Mouse (Mus musculus): ENCODE data around the gene Lin7c. TPM values are rescaled to one million over a fixed set of nuclear protein-coding genes. Genes with fewer than 3 reads are reported as not detected.
A peak's percentile ranks its signal among the peaks of the same experiment; 100 is the strongest.

Lin7c gene
- polyA plus RNA-seq, 1 experiment, result 14.4 TPM

DNA sequence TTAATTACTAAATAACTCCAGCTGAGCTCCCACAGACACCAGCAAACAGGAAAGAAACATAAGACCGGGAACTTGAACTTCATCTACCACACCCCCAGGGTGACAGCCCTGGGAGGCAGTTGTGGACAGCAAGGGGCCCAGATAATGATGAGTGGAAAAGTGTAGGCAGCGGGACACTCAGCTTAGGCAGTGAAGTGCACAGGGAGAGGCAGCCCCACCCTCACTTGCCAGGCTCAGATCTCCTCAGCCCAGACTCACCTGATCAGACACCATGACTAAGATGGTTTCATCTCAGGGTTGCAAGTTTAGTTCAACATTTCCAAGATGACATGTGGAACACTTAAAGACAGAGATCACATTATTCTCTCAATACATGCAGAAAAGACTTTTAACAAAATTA is 18.5 kb downstream of the Lin7c start:
- H3K4me3 ChIP-seq (replicated peaks; ENCODE audit: control insufficient read depth, low read depth, low read length), result no peak overlapping the region
- TF ChIP-seq CTCF (IDR thresholded peaks at IDR 0.05; ENCODE audit: control insufficient read depth, insufficient read depth, low read length) (no peak), POLR2A (IDR thresholded peaks at IDR 0.05; ENCODE audit: borderline replicate concordance, control insufficient read depth, low read depth, low read length) (no peak)
- WGBS, result 66% methylated on average over 2 of the region's 2 CpGs

DNA sequence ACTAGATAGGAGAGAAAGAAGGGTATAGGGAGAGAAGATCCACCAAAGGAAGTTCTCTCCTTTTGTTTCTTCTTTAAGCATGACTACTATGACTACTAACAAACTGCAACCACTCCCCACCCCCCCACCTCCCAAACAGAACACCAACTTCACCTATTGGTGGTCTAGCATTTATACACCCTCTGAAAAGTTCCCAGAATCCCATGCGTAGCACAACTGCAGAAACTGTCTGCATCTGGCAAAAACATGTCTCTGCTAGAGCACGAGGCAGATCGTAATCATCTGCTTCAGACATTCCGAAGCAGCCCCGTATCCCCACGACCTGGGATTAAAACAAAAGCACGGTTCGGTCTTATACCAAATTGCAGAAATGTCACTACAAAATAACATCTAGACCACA is 21.6 kb downstream of the Lin7c start:
- Histone ChIP-seq H3K4me3 (replicated peaks; ENCODE audit: control insufficient read depth, low read depth, low read length) (no peak overlapping the region), H3K27ac (ENCODE audit: control insufficient read depth, insufficient read depth, low read depth, low read length, poor library complexity) (no peak overlapping the region), H3K4me1 (ENCODE audit: control insufficient read depth, insufficient read depth, low read length) (no peaks in the 10 kb centered on the region; the same call in 1 of the 2 replicates)
- 90% methylated on average over 8 of the region's 8 CpGs for WGBS
- TF ChIP-seq CTCF (IDR thresholded peaks at IDR 0.05; ENCODE audit: control insufficient read depth, insufficient read depth, low read length), result no peak
- no peak for TF ChIP-seq POLR2A (IDR thresholded peaks at IDR 0.05; ENCODE audit: borderline replicate concordance, control insufficient read depth, low read depth, low read length)

More for the DNA sequence above, 18.5 kb downstream of the Lin7c start:
- Histone ChIP-seq H3K27ac (ENCODE audit: control insufficient read depth, insufficient read depth, low read depth, low read length, poor library complexity) (no peak overlapping the region), H3K4me1 (ENCODE audit: control insufficient read depth, insufficient read depth, low read length) (no peaks in the 10 kb centered on the region; the same call in 1 of the 2 replicates)

DNA sequence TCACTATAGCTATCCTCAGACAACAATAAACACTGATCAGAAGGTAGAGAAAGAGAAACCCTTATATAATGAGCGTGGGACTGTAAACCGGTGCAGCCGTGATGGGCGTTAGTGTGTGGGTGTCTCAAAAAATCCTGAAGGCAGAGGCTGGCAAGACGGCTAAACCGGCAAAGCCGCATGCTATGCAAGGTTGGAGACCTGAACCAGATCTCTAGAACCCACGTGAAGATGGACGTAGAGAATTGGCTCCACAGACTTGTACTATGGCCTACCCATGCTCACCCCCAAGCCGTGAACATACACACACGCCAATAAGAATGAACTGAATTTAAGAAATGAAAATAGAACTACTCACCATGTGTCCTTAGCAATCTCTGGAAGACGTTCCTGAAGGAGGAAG is 22.1 kb downstream of the Lin7c start:
- Histone ChIP-seq H3K4me3 (replicated peaks; ENCODE audit: control insufficient read depth, low read depth, low read length) (no peak overlapping the region), H3K4me1 (ENCODE audit: control insufficient read depth, insufficient read depth, low read length) (no peaks in the 10 kb centered on the region; the same call in 1 of the 2 replicates), H3K27ac (ENCODE audit: control insufficient read depth, insufficient read depth, low read depth, low read length, poor library complexity) (no peak overlapping the region)
- WGBS, result 70% methylated on average over 12 of the region's 12 CpGs
- TF ChIP-seq CTCF (IDR thresholded peaks at IDR 0.05; ENCODE audit: control insufficient read depth, insufficient read depth, low read length) (no peak), POLR2A (IDR thresholded peaks at IDR 0.05; ENCODE audit: borderline replicate concordance, control insufficient read depth, low read depth, low read length) (no peak)

DNA sequence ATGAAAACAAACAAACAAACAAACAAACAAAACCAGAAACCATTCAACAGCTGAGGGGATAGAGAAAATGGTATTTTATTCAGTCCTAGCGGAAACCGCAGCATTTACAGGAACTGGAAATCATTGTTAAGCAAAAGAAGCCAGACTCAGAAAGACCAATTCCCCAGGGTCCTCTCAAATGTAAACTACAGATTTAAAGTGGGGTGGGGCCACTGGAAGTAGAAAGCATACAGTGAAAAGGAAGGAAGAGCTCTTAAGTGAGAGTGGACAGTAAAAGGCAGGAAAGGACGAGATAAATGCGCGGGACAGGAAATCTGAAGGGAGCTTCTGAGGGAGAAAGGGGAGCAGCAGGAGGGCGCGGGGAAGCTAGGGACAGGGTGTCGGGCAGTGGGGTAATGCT is 22.6 kb downstream of the Lin7c start:
- Histone ChIP-seq H3K27ac (ENCODE audit: control insufficient read depth, insufficient read depth, low read depth, low read length, poor library complexity) (no peak overlapping the region), H3K4me1 (ENCODE audit: control insufficient read depth, insufficient read depth, low read length) (no peaks in the 10 kb centered on the region; the same call in 1 of the 2 replicates), H3K4me3 (replicated peaks; ENCODE audit: control insufficient read depth, low read depth, low read length) (no peak overlapping the region)
- WGBS, result 41% methylated on average over 8 of the region's 8 CpGs
- TF ChIP-seq CTCF (IDR thresholded peaks at IDR 0.05; ENCODE audit: control insufficient read depth, insufficient read depth, low read length), result no peak
- no peak for TF ChIP-seq POLR2A (IDR thresholded peaks at IDR 0.05; ENCODE audit: borderline replicate concordance, control insufficient read depth, low read depth, low read length)

DNA sequence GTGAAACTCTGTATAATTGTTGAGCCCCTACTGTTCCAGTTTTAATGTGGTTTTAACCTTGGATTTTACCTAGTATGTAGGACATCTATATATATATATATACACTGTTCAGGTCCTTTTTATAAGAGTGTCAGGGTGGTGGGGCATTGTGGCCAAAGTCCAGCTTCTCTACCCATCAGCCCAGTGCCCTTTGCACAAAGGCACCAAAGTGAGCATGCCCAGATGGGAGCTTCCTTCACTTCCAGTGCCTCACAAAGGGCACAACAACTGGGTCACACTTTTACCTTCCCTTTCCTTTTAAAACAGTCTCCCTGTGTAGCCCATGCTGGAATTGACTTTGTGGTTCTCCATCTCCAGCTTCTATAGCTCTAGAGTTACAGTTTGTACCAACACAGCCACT is 23.9 kb downstream of the Lin7c start:
- TF ChIP-seq POLR2A (IDR thresholded peaks at IDR 0.05; ENCODE audit: borderline replicate concordance, control insufficient read depth, low read depth, low read length), result no peak
- no peak for TF ChIP-seq CTCF (IDR thresholded peaks at IDR 0.05; ENCODE audit: control insufficient read depth, insufficient read depth, low read length)
- Histone ChIP-seq H3K27ac (ENCODE audit: control insufficient read depth, insufficient read depth, low read depth, low read length, poor library complexity) (no peak overlapping the region), H3K4me1 (ENCODE audit: control insufficient read depth, insufficient read depth, low read length) (no peaks in the 10 kb centered on the region; the same call in 1 of the 2 replicates), H3K4me3 (replicated peaks; ENCODE audit: control insufficient read depth, low read depth, low read length) (no peak overlapping the region)

GRCm38 (mm10) chr2:109916782-109917495 is 26.3 kb downstream of the Lin7c start:
- WGBS, result 23% methylated on average over 11 of the region's 11 CpGs
- no peak for TF ChIP-seq CTCF (IDR thresholded peaks at IDR 0.05; ENCODE audit: control insufficient read depth, insufficient read depth, low read length)
- TF ChIP-seq POLR2A (IDR thresholded peaks at IDR 0.05; ENCODE audit: borderline replicate concordance, control insufficient read depth, low read depth, low read length), result no peak
- H3K27ac ChIP-seq (ENCODE audit: control insufficient read depth, insufficient read depth, low read depth, low read length, poor library complexity), result no peak overlapping the region
- no peak overlapping the region for H3K4me3 ChIP-seq (replicated peaks; ENCODE audit: control insufficient read depth, low read depth, low read length)
- no peaks in the 10 kb centered on the region; the same call in 1 of the 2 replicates for H3K4me1 ChIP-seq (ENCODE audit: control insufficient read depth, insufficient read depth, low read length)

DNA sequence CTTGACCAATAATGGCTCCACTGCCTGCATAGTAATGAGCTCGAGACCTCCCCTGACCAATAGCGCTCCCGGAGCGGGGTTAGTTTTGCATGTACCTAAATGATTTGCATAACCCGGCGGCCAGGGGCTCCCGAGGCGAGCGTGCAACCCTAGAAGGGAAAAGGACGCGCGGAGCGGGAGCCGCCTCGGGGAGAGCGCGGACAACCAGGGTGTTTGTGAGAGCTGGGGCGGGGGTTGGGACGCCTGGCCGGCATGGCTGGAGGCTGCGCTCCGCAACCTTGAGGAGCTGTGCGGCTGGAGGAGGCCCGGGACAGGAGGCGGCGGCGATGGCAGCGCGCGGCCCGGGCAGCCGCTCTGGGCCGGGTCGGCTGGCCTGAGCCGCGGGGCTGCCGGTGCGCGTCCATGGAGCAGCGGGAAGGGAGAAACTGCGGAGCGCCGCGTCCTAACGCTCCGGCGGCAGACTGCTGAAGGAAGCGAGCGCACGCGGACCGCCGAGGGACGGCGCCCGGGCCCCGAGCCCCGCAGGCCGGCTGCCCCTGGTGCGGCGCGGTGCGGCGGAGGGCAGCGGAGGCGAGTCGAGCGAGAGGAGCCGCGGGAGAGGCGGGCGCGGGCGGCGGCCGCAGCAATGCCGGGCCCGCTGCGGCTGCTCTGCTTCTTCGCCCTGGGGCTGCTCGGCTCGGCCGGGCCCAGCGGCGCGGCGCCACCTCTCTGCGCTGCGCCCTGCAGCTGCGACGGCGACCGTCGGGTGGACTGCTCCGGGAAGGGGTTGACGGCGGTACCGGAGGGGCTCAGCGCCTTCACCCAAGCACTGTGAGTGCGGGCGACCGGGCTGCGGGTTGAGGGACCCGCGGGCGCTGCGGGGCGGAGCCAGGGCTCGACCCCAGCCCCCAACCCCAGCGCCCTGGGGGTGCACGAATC is 27.1 kb downstream of the Lin7c start, which contains the start of gene Lgr4:
Gene Lgr4 (plus strand): TSS at position 152 of the 918 bp plus-strand sequence.
- 1% methylated on average over 103 of the region's 111 CpGs for WGBS
- peak within 1 kb of the TSS; percentile 42 for H3K4me3 ChIP-seq (replicated peaks; ENCODE audit: control insufficient read depth, low read depth, low read length)
- H3K27ac ChIP-seq (ENCODE audit: control insufficient read depth, insufficient read depth, low read depth, low read length, poor library complexity), result peak within 1 kb of the TSS; percentile 63; the same call in 1 of the 2 replicates
- no peaks in the 10 kb centered on the region; the same call in 1 of the 2 replicates for H3K4me1 ChIP-seq (ENCODE audit: control insufficient read depth, insufficient read depth, low read length)
- TF ChIP-seq CTCF (IDR thresholded peaks at IDR 0.05; ENCODE audit: control insufficient read depth, insufficient read depth, low read length) (no peak), POLR2A (IDR thresholded peaks at IDR 0.05; ENCODE audit: borderline replicate concordance, control insufficient read depth, low read depth, low read length) (peak; percentile 40; the same call in 1 of the 2 replicates)

Measured in bone marrow, adult 2 months (tissue).